In the genomic region with DNA sequence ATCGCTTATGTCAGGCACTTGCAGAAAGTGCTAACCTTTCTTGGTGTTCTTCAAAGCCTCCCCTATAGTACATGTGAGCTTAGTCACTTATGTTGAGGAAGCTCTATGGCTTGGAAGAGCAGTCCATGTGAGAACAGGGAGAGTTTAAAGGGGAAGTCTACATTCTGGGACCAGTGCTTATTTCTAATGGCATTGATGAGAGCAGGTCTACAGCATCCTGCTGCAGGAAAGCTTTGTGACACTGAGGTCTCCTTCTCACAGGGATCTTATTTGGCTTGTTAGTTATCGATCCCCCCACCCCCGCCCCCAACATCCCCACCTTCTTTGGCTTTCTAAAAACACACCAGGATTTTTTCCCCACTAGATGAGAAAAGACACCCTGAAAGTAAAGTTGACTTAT, we compare ENCODE assay signal across 12 mouse cellular contexts.
DNase-seq lines count a peak whose midpoint lies in the region; ATAC-seq and TF ChIP-seq lines count a peak whose summit lies in the region.
"Had no signal": no experiment of that assay in that cellular context is flagged by ENCODE, and none has a peak within 500 bp of the region (broad histone marks: within the 10 kb centered on the region; RNA-seq: fewer than 3 reads in every experiment).

No protein-coding gene starts in this region.

- peaks cover 41% of the 10 kb centered on the region for H3K4me1 ChIP-seq in hindbrain, embryonic 10.5 days (replicated peaks)
- H3K4me1 ChIP-seq in limb, embryonic 12.5 days (replicated peaks), result peaks cover 31% of the 10 kb centered on the region
- H3K4me1 ChIP-seq in neural tube, embryonic 15.5 days, result peaks cover 39% of the 10 kb centered on the region
- H3K4me1 ChIP-seq in heart, embryonic 10.5 days, result peaks cover 6% of the 10 kb centered on the region; the same call in 1 of the 2 replicates
- H3K4me1 ChIP-seq: embryonic facial prominence, embryonic 15.5 days; heart, embryonic 15.5 days had no signal

- H3K27me3 ChIP-seq in hindbrain, embryonic 10.5 days (ENCODE audit: insufficient read depth, poor library complexity, severe bottlenecking), result no peaks in the 10 kb centered on the region
- no peaks in the 10 kb centered on the region for H3K27me3 ChIP-seq in limb, embryonic 12.5 days
- no peaks in the 10 kb centered on the region for H3K27me3 ChIP-seq in neural tube, embryonic 15.5 days (replicated peaks)
- H3K27me3 ChIP-seq in heart, embryonic 10.5 days (ENCODE audit: insufficient read depth, poor library complexity, severe bottlenecking), result no peaks in the 10 kb centered on the region
- H3K27me3 ChIP-seq: embryonic facial prominence, embryonic 15.5 days; heart, embryonic 15.5 days had no signal

- H3K9me3 ChIP-seq in hindbrain, embryonic 10.5 days, result no peaks in the 10 kb centered on the region
- no peaks in the 10 kb centered on the region for H3K9me3 ChIP-seq in limb, embryonic 12.5 days
- H3K9me3 ChIP-seq in neural tube, embryonic 15.5 days (replicated peaks), result no peaks in the 10 kb centered on the region
- H3K9me3 ChIP-seq in heart, embryonic 10.5 days, result no peaks in the 10 kb centered on the region
- H3K9me3 ChIP-seq: embryonic facial prominence, embryonic 15.5 days; G1E; heart, embryonic 15.5 days had no signal

- H3K4me3 ChIP-seq in layer of hippocampus, adult 2 months, result no peak overlapping the region
- peak overlapping the region; percentile 39; the same call in 1 of the 2 replicates for H3K4me3 ChIP-seq in hindbrain, embryonic 10.5 days
- H3K4me3 ChIP-seq in limb, embryonic 12.5 days (replicated peaks), result no peak overlapping the region
- H3K4me3 ChIP-seq in neural tube, embryonic 15.5 days (replicated peaks), result no peak overlapping the region
- no peak overlapping the region for H3K4me3 ChIP-seq in heart, embryonic 10.5 days
- H3K4me3 ChIP-seq: embryonic facial prominence, embryonic 15.5 days; heart, embryonic 15.5 days had no signal

- TF ChIP-seq CTCF in layer of hippocampus, adult 2 months (conservative IDR thresholded peaks at IDR 0.05), result no peak

- WGBS in hindbrain, embryonic 10.5 days, result 71% methylated on average over 3 of the region's 3 CpGs
- WGBS in limb, embryonic 12.5 days, result 74% methylated on average over 3 of the region's 3 CpGs
- WGBS in neural tube, embryonic 15.5 days, result 54% methylated on average over 3 of the region's 3 CpGs
- WGBS in heart, embryonic 10.5 days, result 86% methylated on average over 3 of the region's 3 CpGs

- no peak overlapping the region for H3K4me2 ChIP-seq in limb, embryonic 12.5 days
- H3K4me2 ChIP-seq in neural tube, embryonic 15.5 days, result peak overlapping the region; percentile 32
- H3K4me2 ChIP-seq: embryonic facial prominence, embryonic 15.5 days; heart, embryonic 15.5 days; lung, embryonic 14.5 days had no signal

- peak overlapping the region; percentile 46; the same call in 1 of the 2 replicates for H3K27ac ChIP-seq in layer of hippocampus, adult 2 months
- peak overlapping the region; percentile 87 for H3K27ac ChIP-seq in hindbrain, embryonic 10.5 days
- peak overlapping the region; percentile 62; the same call in 1 of the 2 replicates for H3K27ac ChIP-seq in limb, embryonic 12.5 days
- H3K27ac ChIP-seq in neural tube, embryonic 15.5 days (replicated peaks), result peak overlapping the region; percentile 74
- no peak overlapping the region for H3K27ac ChIP-seq in heart, embryonic 10.5 days
- H3K27ac ChIP-seq: embryonic facial prominence, embryonic 15.5 days; heart, embryonic 15.5 days had no signal

- no peak overlapping the region for H3K9ac ChIP-seq in limb, embryonic 12.5 days (replicated peaks)
- H3K9ac ChIP-seq in neural tube, embryonic 15.5 days (replicated peaks), result no peak overlapping the region
- H3K9ac ChIP-seq: embryonic facial prominence, embryonic 15.5 days; heart, embryonic 15.5 days; lung, embryonic 14.5 days had no signal

- no peak for ATAC-seq in limb, embryonic 12.5 days (ENCODE audit: insufficient number of reproducible peaks, insufficient read depth, low FRiP score, low TSS enrichment, low read depth)
- ATAC-seq in neural tube, embryonic 15.5 days (ENCODE audit: low FRiP score), result no peak
- ATAC-seq: inflammation-experienced regulatory T-cells, adult 6 months had no signal

- DNase-seq in layer of hippocampus, adult 2 months (ENCODE audit: low spot score in 2 of 2), result no peak
- DNase-seq in layer of hippocampus, postnatal 14 days (ENCODE audit: low spot score in 2 of 2), result no peak
- DNase-seq in hindbrain, embryonic 10.5 days (ENCODE audit: low spot score), result no peak
- no peak for DNase-seq in heart, embryonic 10.5 days (ENCODE audit: low spot score)
- no peak for DNase-seq in adrenal gland, postnatal 14 days

- H3K36me3 ChIP-seq in hindbrain, embryonic 10.5 days, result no peaks in the 10 kb centered on the region
- no peaks in the 10 kb centered on the region for H3K36me3 ChIP-seq in limb, embryonic 12.5 days
- no peaks in the 10 kb centered on the region for H3K36me3 ChIP-seq in neural tube, embryonic 15.5 days
- H3K36me3 ChIP-seq in heart, embryonic 10.5 days, result no peaks in the 10 kb centered on the region
- H3K36me3 ChIP-seq: embryonic facial prominence, embryonic 15.5 days; G1E; heart, embryonic 15.5 days had no signal
